Mouse (Mus musculus) kidney, postnatal 0 days (tissue): ENCODE measurements around the gene Ccdc162. TPM values are rescaled to one million over a fixed set of nuclear protein-coding genes. Genes with fewer than 3 reads are reported as not detected.

Experiments
- ATAC-seq: fragments of 200-750 bp; cut with Nextera tagmentation; replicated peaks from 2 replicates; pipeline ENCODE4 v1.8.0; 2017; ENCODE audit warnings: low read depth, moderate number of reproducible peaks, moderate TSS enrichment, moderate library complexity; ENCODE audit not compliant: low FRiP score
- DNase-seq: peaks from one replicate; pipeline ENCODE4 v3.0.0-alpha.2; 2016; ENCODE audit warnings: low spot score
- H3K27ac ChIP-seq: fragments of 300-500 bp; sonication (generic); 2 replicates; pipeline ENCODE4 v1.5.1; 2014; ENCODE audit warnings: mild to moderate bottlenecking
- H3K27me3 ChIP-seq: fragments of 300-500 bp; sonication (generic); 2 replicates; pipeline ENCODE4 v1.6.1; 2014; ENCODE audit warnings: low read length, mixed read lengths; ENCODE audit not compliant: insufficient read depth
- H3K36me3 ChIP-seq: fragments of 300-500 bp; sonication (generic); 2 replicates; pipeline ENCODE4 v1.6.1; 2014; ENCODE audit warnings: low read length, mixed read lengths; ENCODE audit not compliant: insufficient read depth
- H3K4me1 ChIP-seq: fragments of 300-500 bp; sonication (generic); replicated peaks from 2 replicates; pipeline ENCODE4 v1.6.1; 2014; ENCODE audit warnings: antibody characterized with exemption, low read length, mixed read lengths; ENCODE audit not compliant: insufficient read depth
- H3K4me2 ChIP-seq: fragments of 300-500 bp; sonication (generic); 2 replicates; pipeline ENCODE4 v1.6.1; 2014; ENCODE audit warnings: mild to moderate bottlenecking, low read length, moderate library complexity, mixed read lengths
- H3K4me3 ChIP-seq: fragments of 300-500 bp; sonication (generic); replicated peaks from 2 replicates; pipeline ENCODE4 v1.5.1; 2014; ENCODE audit warnings: low read depth, low read length
- H3K9ac ChIP-seq: fragments of 300-500 bp; sonication (generic); 2 replicates; pipeline ENCODE4 v1.6.1; 2014; ENCODE audit warnings: low read depth, low read length
- H3K9me3 ChIP-seq: fragments of 300-500 bp; sonication (generic); replicated peaks from 2 replicates; pipeline ENCODE4 v1.6.1; 2016; ENCODE audit warnings: low read length, inconsistent platforms, mixed read lengths
- CTCF ChIP-seq: IDR thresholded peaks from 2 replicates; pipeline ENCODE4 v1.5.1; 2016; ENCODE audit warnings: antibody characterized with exemption, low read depth, mild to moderate bottlenecking, moderate library complexity
- WGBS: fragments of 180-500 bp; shearing (Covaris S2); extraction: QIAGEN DNeasy Blood & Tissue Kit; methylation state at CpG from one replicate; pipeline ENCODE4 v1.1.7; 2014; 5-methylcytosine and 5-hydroxymethylcytosine counted together
- polyA plus RNA-seq: library from polyadenylated mRNA; unstranded; fragments of >200 nt; fragmentation: Nextera tagmentation; extraction: Ambion mirVana; gene quantifications from 2 replicates; pipeline ENCODE4 v1.2.1, GENCODE M21; 2015

Gene Ccdc162
- polyA plus RNA-seq, 1 experiment from 2014 or later: 1.0 TPM

DNA sequence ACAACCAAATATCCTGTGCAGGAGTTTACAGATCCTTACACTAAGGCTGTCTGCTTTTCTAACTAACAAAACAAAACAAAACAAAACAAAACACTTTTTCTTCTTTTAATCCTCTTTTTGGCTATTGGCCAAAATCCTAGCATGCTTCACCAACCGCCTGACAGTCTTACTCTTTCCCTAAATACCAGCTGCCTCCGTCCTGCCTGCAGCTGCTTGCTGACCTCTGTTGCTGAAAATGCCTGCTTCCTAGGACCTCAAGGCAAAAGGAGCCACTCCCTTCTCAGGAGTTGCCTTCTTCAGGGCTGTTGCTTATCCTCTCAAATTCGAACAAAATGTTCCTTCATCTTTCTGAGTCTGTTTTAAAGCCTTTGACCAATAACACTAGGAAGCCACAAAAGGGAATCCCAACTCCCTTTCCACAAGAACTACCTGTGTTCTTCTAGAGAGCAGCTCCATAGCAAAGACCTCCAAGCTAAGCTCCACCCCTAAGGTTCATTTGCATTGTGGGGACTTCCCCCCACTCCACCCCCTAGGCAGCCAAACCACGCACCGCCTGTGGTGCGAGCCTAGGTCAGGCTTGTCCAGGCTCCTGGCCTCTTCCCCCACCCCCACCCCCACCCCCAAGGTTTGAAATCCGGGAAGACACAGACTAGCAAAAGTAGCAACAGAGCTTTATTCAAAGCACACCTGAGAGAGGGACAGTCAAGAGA, 171.8 kb downstream of the Ccdc162 start:
- Histone ChIP-seq H3K4me1 (no peaks in the 10 kb centered on the region), H3K36me3 (no peaks in the 10 kb centered on the region), H3K4me3 (no peak overlapping the region), H3K9me3 (0 out of 2 replicates have a peak, but pooled peaks cover 4% of the 10 kb centered on the region), H3K27me3 (no peaks in the 10 kb centered on the region), H3K9ac (no peak overlapping the region), H3K27ac (no peak overlapping the region), H3K4me2 (no peak overlapping the region)
- no peak for TF ChIP-seq CTCF
- DNase-seq (peak; percentile 45), ATAC-seq (0 out of 2 replicates have a peak, but pooled peaks have one; percentile 44)
- whole genome bisulfite sequencing: 14% methylated on average over 7 of the region's 7 CpGs

DNA sequence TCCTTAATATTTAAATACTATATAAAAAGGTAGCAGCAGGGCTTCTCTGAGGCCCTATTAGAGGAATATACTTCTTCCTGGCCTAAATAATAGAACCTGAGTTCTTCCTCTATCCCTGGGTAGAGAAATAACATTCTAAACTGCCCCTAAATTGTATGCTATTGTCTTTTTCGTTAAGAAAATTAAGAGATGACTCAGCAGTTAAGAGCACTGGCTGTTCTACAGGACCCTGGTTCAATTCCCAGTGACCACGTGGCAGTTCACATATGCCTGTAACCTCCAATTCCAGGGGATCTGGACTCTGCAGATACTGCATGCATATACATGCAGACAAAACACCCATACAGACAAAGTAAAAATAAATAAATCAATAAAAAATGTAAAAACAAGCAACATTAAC, 172.6 kb downstream of the Ccdc162 start:
- ATAC-seq (no peak), DNase-seq (no peak)
- Histone ChIP-seq H3K9me3 (no peaks in the 10 kb centered on the region), H3K36me3 (no peaks in the 10 kb centered on the region), H3K27ac (no peak overlapping the region), H3K4me1 (no peaks in the 10 kb centered on the region), H3K4me2 (no peak overlapping the region), H3K4me3 (no peak overlapping the region), H3K27me3 (no peaks in the 10 kb centered on the region), H3K9ac (no peak overlapping the region)
- no peak for TF ChIP-seq CTCF
- 63% methylated on average over 2 of the region's 2 CpGs for WGBS

DNA sequence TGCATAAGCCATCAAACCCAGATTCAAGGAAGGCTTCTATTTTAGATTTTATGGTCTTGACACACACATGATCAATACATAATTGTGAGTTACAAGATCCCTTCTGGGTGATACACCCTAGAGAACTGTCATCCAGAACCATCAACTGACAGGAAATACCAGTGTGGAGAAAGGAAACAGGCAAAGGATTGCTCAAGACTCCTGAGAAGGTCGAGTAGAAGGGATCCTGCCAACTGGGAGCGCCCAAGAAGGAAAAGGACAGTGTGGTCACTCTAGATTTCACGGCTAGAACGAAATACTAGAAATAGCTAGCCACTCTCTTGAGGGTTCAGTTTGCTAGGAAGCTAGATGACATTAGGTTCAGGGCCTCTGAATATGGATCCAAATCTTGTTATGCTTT, 173.0 kb downstream of the Ccdc162 start:
- ATAC-seq (no peak), DNase-seq (no peak)
- H3K27ac ChIP-seq: no peak overlapping the region
- no peak overlapping the region for H3K4me3 ChIP-seq
- no peak overlapping the region for H3K9ac ChIP-seq
- H3K9me3 ChIP-seq: no peaks in the 10 kb centered on the region
- H3K27me3 ChIP-seq: no peaks in the 10 kb centered on the region
- H3K4me1 ChIP-seq: no peaks in the 10 kb centered on the region
- TF ChIP-seq CTCF: no peak
- WGBS: 70% methylated on average over 4 of the region's 4 CpGs
- H3K4me2 ChIP-seq: no peak overlapping the region
- H3K36me3 ChIP-seq: no peaks in the 10 kb centered on the region

DNA sequence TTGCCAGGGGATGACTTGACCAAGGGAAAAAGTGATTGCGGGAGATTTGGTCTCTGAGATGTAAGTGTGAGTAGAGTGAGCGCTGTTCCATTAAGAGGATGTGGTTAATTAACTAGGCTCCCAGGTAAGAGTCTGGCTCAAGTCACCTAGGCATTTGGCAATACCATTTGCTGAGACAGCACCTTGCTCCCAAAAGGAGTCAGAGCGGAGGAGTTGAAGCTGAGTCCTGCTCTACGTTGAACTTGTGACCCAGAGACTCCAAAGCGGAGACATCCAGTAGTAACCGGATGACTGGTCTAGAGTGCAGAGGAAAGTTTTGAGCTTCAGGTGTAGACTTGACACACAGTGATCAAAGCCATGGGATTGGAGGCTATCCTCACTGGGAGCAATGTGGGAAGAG, 174.4 kb downstream of the Ccdc162 start:
- H3K9me3 ChIP-seq: no peaks in the 10 kb centered on the region
- DNase-seq (no peak), ATAC-seq (peak; percentile 63; the same call in 1 of the 2 replicates)
- H3K4me2 ChIP-seq: no peak overlapping the region
- H3K27me3 ChIP-seq: no peaks in the 10 kb centered on the region
- H3K9ac ChIP-seq: no peak overlapping the region
- no peak for TF ChIP-seq CTCF
- 89% methylated on average over 6 of the region's 6 CpGs for WGBS
- no peak overlapping the region for H3K27ac ChIP-seq
- H3K4me3 ChIP-seq: no peak overlapping the region
- H3K4me1 ChIP-seq: no peaks in the 10 kb centered on the region
- no peaks in the 10 kb centered on the region; the same call in 1 of the 2 replicates for H3K36me3 ChIP-seq

DNA sequence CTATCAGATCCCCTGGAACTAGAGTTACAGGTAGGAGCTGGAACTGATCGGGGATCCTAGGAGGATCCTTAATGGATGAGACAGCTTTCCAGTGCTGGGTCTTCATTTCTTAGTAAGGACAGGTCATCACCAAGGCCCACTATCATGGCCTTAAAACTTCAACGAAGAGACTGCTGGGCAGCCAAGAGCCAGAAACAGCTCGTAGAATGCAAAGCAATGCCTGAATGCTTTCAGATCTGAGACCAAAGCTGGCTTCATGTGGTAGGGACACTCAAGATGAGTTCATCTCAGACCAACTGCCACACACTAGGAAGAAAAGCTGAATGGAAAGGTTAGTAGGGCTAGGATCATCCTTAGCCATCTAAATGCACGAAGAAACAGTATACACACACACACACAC, 177.4 kb downstream of the Ccdc162 start:
- no peaks in the 10 kb centered on the region for H3K9me3 ChIP-seq
- H3K36me3 ChIP-seq: peaks cover 4% of the 10 kb centered on the region; the same call in 1 of the 2 replicates
- no peak overlapping the region for H3K9ac ChIP-seq
- no peaks in the 10 kb centered on the region for H3K4me1 ChIP-seq
- ATAC-seq (no peak), DNase-seq (no peak)
- no peaks in the 10 kb centered on the region for H3K27me3 ChIP-seq
- 93% methylated on average over 4 of the region's 4 CpGs for WGBS
- no peak for TF ChIP-seq CTCF
- H3K27ac ChIP-seq: no peak overlapping the region
- no peak overlapping the region for H3K4me2 ChIP-seq
- H3K4me3 ChIP-seq: no peak overlapping the region

DNA sequence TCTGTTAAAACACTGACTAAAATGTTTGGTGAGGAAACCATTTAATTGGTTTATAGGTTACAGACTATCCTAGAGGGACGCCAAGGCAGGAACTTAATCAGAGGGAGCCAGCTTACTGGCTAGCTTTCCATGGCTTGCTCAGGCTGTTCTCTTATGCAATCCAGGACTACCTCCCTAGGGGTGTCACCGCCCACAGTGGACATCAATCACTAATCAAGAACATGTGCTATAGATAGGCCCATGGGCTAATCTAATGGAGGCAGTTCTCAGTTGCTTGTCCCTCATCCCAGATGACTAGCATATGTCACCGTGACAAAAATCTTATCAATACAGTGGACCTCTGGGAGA, 178.5 kb downstream of the Ccdc162 start:
- no peak for DNase-seq
- Histone ChIP-seq H3K9me3 (no peaks in the 10 kb centered on the region), H3K27ac (no peak overlapping the region), H3K4me3 (no peak overlapping the region), H3K4me2 (no peak overlapping the region), H3K36me3 (peaks cover 12% of the 10 kb centered on the region; the same call in 1 of the 2 replicates), H3K9ac (no peak overlapping the region), H3K4me1 (no peaks in the 10 kb centered on the region), H3K27me3 (no peaks in the 10 kb centered on the region)
- ATAC-seq: no peak
- 95% methylated on average over 3 of the region's 3 CpGs for WGBS
- TF ChIP-seq CTCF: no peak
